Mouse (Mus musculus) layer of hippocampus, adult 11-12 months (tissue): Measurements from ENCODE around the gene Nnmt.

Experiments
- DNase-seq: peaks from one replicate; pipeline ENCODE4 v3.0.0; 2022; ENCODE audit warnings: low spot score

Gene Nnmt

GRCm38 (mm10) chr9:48604939-48605598, at the start of gene Nnmt:
TSS of gene Nnmt (minus strand) at chr9:48605153.
- no peak for DNase-seq

- DNase-seq, result no peak
These were observed 49.8 kb upstream of the Nnmt start for GRCm38 (mm10) chr9:48654730-48655129.

- DNase-seq, result no peak
These were observed 48.6 kb upstream of the Nnmt start for GRCm38 (mm10) chr9:48653399-48654070.

- no peak for DNase-seq
These were observed 47.1 kb upstream of the Nnmt start for GRCm38 (mm10) chr9:48652026-48652425.

- DNase-seq, result no peak
These were observed 45.9 kb upstream of the Nnmt start for GRCm38 (mm10) chr9:48650846-48651245.

- DNase-seq, result no peak
These were observed 45.1 kb upstream of the Nnmt start for GRCm38 (mm10) chr9:48649851-48650685.

GRCm38 (mm10) chr9:48649098-48649766, 44.3 kb upstream of the Nnmt start:
- no peak for DNase-seq

- DNase-seq, result peak; percentile 8
These were observed 43.5 kb upstream of the Nnmt start for GRCm38 (mm10) chr9:48648285-48649097.

- no peak for DNase-seq
These were observed 42.8 kb upstream of the Nnmt start for GRCm38 (mm10) chr9:48647648-48648284.

GRCm38 (mm10) chr9:48646781-48647647, 42.1 kb upstream of the Nnmt start:
- DNase-seq, result no peak

GRCm38 (mm10) chr9:48646251-48646650, 41.3 kb upstream of the Nnmt start:
- peak; percentile 86 for DNase-seq

- no peak for DNase-seq
These were observed 40.7 kb upstream of the Nnmt start for GRCm38 (mm10) chr9:48645648-48646126.

- peak; percentile 57 for DNase-seq
These were observed 40.1 kb upstream of the Nnmt start for GRCm38 (mm10) chr9:48644926-48645647.

GRCm38 (mm10) chr9:48644376-48644775, 39.4 kb upstream of the Nnmt start:
- DNase-seq, result no peak

- DNase-seq, result no peak
These were observed 36.7 kb upstream of the Nnmt start for GRCm38 (mm10) chr9:48641636-48642035.

- DNase-seq, result no peak
These were observed 35.9 kb upstream of the Nnmt start for GRCm38 (mm10) chr9:48640881-48641280.

- DNase-seq, result no peak
These were observed 33.3 kb upstream of the Nnmt start for GRCm38 (mm10) chr9:48638176-48638803.

GRCm38 (mm10) chr9:48637161-48637560, 32.2 kb upstream of the Nnmt start:
- no peak for DNase-seq
